Comparison of ENCODE assay signal across 8 mouse cellular contexts in genomic region chr2:27473911-27474310, GRCm38 (mm10). TPM values are rescaled to one million over a fixed set of nuclear protein-coding genes. Genes with fewer than 3 reads are reported as not detected.
DNase-seq lines count a peak whose midpoint lies in the region; ATAC-seq and TF ChIP-seq lines count a peak whose summit lies in the region.

No protein-coding gene starts in this region.

- H3K27ac ChIP-seq in heart, adult 2 months = no peak overlapping the region
- no peak overlapping the region for H3K27ac ChIP-seq in forebrain, embryonic 13.5 days
- no peak overlapping the region; the same call in 1 of the 2 replicates for H3K27ac ChIP-seq in liver, embryonic 14.5 days

- ATAC-seq in forebrain, embryonic 13.5 days = no peak
- ATAC-seq in liver, embryonic 14.5 days (ENCODE audit: insufficient read depth) = no peak

- intact Hi-C loops in heart, adult 2 months (cut with DNase I) = loop anchor here (2.0 kb wide), 1 partner anchor 41 kb away; the partner anchor contains the start of gene Wdr5
- intact Hi-C loops in heart, postnatal 10 days (cut with DNase I) = loop anchor here (2.0 kb wide), 1 partner anchor 65 kb away; no protein-coding TSS in a partner anchor

- peaks cover 11% of the 10 kb centered on the region for H3K79me2 ChIP-seq in heart, adult 2 months (replicated peaks; ENCODE audit: control insufficient read depth, insufficient read depth, low read length)

- peaks cover 27% of the 10 kb centered on the region for H3K4me1 ChIP-seq in heart, adult 2 months (ENCODE audit: control insufficient read depth, insufficient read depth, low read length)
- peaks cover 65% of the 10 kb centered on the region for H3K4me1 ChIP-seq in E14TG2a.4 (replicated peaks; ENCODE audit: low read depth, low read length)
- H3K4me1 ChIP-seq in forebrain, embryonic 13.5 days = peaks cover 63% of the 10 kb centered on the region
- H3K4me1 ChIP-seq in liver, embryonic 14.5 days (replicated peaks; ENCODE audit: control insufficient read depth in 2 of 2, insufficient read depth in 2 of 2, low read length in 1 of 2) = peaks cover 44 to 62% of the 10 kb centered on the region in 2 experiments

- DNase-seq in heart, adult 2 months = no peak
- no peak for DNase-seq in heart, postnatal 10 days
- no peak for DNase-seq in liver, embryonic 14.5 days (ENCODE audit: low read depth in 3 of 3, low spot score in 3 of 3)
- no peak for DNase-seq in ovary, postnatal 10 days (ENCODE audit: low spot score)
- no peak for DNase-seq in natural killer cell, adult 2 months (ENCODE audit: low spot score in 2 of 2)
- DNase-seq in cerebellum, adult 11 months = no peak

- no peaks in the 10 kb centered on the region for H3K9me3 ChIP-seq in E14TG2a.4 (ENCODE audit: low read length)
- no peaks in the 10 kb centered on the region for H3K9me3 ChIP-seq in forebrain, embryonic 13.5 days (replicated peaks)
- no peaks in the 10 kb centered on the region for H3K9me3 ChIP-seq in liver, embryonic 14.5 days (ENCODE audit: control insufficient read depth, low read length)

- TF ChIP-seq EP300 in heart, adult 2 months (IDR thresholded peaks at IDR 0.05; ENCODE audit: insufficient read depth, low read depth, low read length) = no peak
- no peak for TF ChIP-seq EP300 in liver, embryonic 14.5 days (IDR thresholded peaks at IDR 0.05; ENCODE audit: low read depth)

- H3K4me3 ChIP-seq in heart, adult 2 months = no peak overlapping the region; the same call in 1 of the 2 replicates
- peak overlapping the region; percentile 99 for H3K4me3 ChIP-seq in E14TG2a.4 (replicated peaks; ENCODE audit: low read length)
- H3K4me3 ChIP-seq in forebrain, embryonic 13.5 days = peak overlapping the region; percentile 99
- peak overlapping the region; percentile 84 for H3K4me3 ChIP-seq in liver, embryonic 14.5 days (ENCODE audit: insufficient read depth in 1 of 2, low read depth in 2 of 2, low read length in 2 of 2)

- H3K4me2 ChIP-seq in forebrain, embryonic 13.5 days = peak overlapping the region; percentile 97
- peak overlapping the region; percentile 73 for H3K4me2 ChIP-seq in liver, embryonic 14.5 days (ENCODE audit: low read depth)

- no peaks in the 10 kb centered on the region; the same call in 1 of the 2 replicates for H3K27me3 ChIP-seq in heart, adult 2 months (ENCODE audit: control insufficient read depth, insufficient read depth, low read length)
- H3K27me3 ChIP-seq in E14TG2a.4 (ENCODE audit: insufficient read depth, low read length) = no peaks in the 10 kb centered on the region
- no peaks in the 10 kb centered on the region for H3K27me3 ChIP-seq in forebrain, embryonic 13.5 days
- no peaks in the 10 kb centered on the region for H3K27me3 ChIP-seq in liver, embryonic 14.5 days (ENCODE audit: control insufficient read depth, insufficient read depth, low read length)

- no peak for TF ChIP-seq POLR2A in heart, adult 2 months (IDR thresholded peaks at IDR 0.05; ENCODE audit: insufficient read depth, low read depth, low read length)

- no peaks in the 10 kb centered on the region; the same call in 1 of the 2 replicates for H3K36me3 ChIP-seq in heart, adult 2 months (ENCODE audit: control insufficient read depth, insufficient read depth, low read length)
- H3K36me3 ChIP-seq in E14TG2a.4 (ENCODE audit: insufficient read depth, low read length) = peaks cover 52% of the 10 kb centered on the region
- H3K36me3 ChIP-seq in forebrain, embryonic 13.5 days (ENCODE audit: poor library complexity, severe bottlenecking) = peaks cover 18% of the 10 kb centered on the region; the same call in 1 of the 2 replicates
- no peaks in the 10 kb centered on the region for H3K36me3 ChIP-seq in liver, embryonic 14.5 days (replicated peaks; ENCODE audit: control insufficient read depth, insufficient read depth, low read depth)

- WGBS in heart, adult 2 months = 21% methylated on average over 4 of the region's 4 CpGs
- 27% methylated on average over 4 of the region's 4 CpGs for WGBS in forebrain, embryonic 13.5 days
- 51% methylated on average over 4 of the region's 4 CpGs for WGBS in liver, embryonic 14.5 days (ENCODE audit: insufficient replicate concordance)

- H3K9ac ChIP-seq in heart, adult 2 months (ENCODE audit: low read depth, low read length) = peak overlapping the region; percentile 30
- H3K9ac ChIP-seq in forebrain, embryonic 13.5 days = peak overlapping the region; percentile 98
- H3K9ac ChIP-seq in liver, embryonic 14.5 days (replicated peaks) = peak overlapping the region; percentile 79

- TF ChIP-seq CTCF in heart, adult 2 months (IDR thresholded peaks at IDR 0.05) = no peak
- no peak for TF ChIP-seq CTCF in E14TG2a.4 (conservative IDR thresholded peaks at IDR 0.05; ENCODE audit: low read length)
- no peak for TF ChIP-seq CTCF in liver, embryonic 14.5 days (IDR thresholded peaks at IDR 0.05; ENCODE audit: low read depth)

RNA-seq across cellular contexts. Expression of gene Brd3os, which starts 31.8 kb away (rescaled TPM):
- total RNA-seq in heart, adult 2 months (2021) = under 1 TPM; 0.65 to 0.98 TPM
- 3.9 TPM in 2 replicates for polyA plus RNA-seq in heart, adult 2 months (2012; rRNA removed)
- total RNA-seq in heart, postnatal 10 days (2021) = 1 to 10 TPM; 1.1 to 2.1 TPM
- 19.3 and 25.1 TPM in 2 replicates for polyA plus RNA-seq in forebrain, embryonic 13.5 days (2015; fragmentation: Nextera tagmentation; extraction: Ambion mirVana)
- polyA plus RNA-seq in liver, embryonic 14.5 days (2012; rRNA removed) = 0.29 and 0.39 TPM in 2 replicates
- polyA plus RNA-seq in liver, embryonic 14.5 days (2014; fragmentation: Nextera tagmentation; extraction: Ambion mirVana) = 0.33 and 0.44 TPM in 2 replicates

RNA-seq across cellular contexts. Expression of gene Brd3, which starts 33.6 kb away (rescaled TPM):
- total RNA-seq in heart, adult 2 months (2021) = 10 to 100 TPM; 27.0 to 28.7 TPM
- polyA plus RNA-seq in heart, adult 2 months (2012; rRNA removed) = 12.5 and 13.1 TPM in 2 replicates
- 10 to 100 TPM; 42.6 to 53.0 TPM for total RNA-seq in heart, postnatal 10 days (2021)
- polyA plus RNA-seq in forebrain, embryonic 13.5 days (2015; fragmentation: Nextera tagmentation; extraction: Ambion mirVana) = 140 and 149 TPM in 2 replicates
- polyA plus RNA-seq in liver, embryonic 14.5 days (2012; rRNA removed) = 7.4 and 9.5 TPM in 2 replicates
- 24.4 and 27.2 TPM in 2 replicates for polyA plus RNA-seq in liver, embryonic 14.5 days (2014; fragmentation: Nextera tagmentation; extraction: Ambion mirVana)

RNA-seq across cellular contexts. Expression of gene Wdr5, which starts 41.0 kb away (rescaled TPM):
- 10 to 100 TPM; 24.0 to 24.8 TPM for total RNA-seq in heart, adult 2 months (2021)
- 18.6 and 27.4 TPM in 2 replicates for polyA plus RNA-seq in heart, adult 2 months (2012; rRNA removed)
- total RNA-seq in heart, postnatal 10 days (2021) = 10 to 100 TPM; 25.4 to 28.5 TPM
- polyA plus RNA-seq in forebrain, embryonic 13.5 days (2015; fragmentation: Nextera tagmentation; extraction: Ambion mirVana) = 54.0 and 59.1 TPM in 2 replicates
- 19.7 and 24.4 TPM in 2 replicates for polyA plus RNA-seq in liver, embryonic 14.5 days (2012; rRNA removed)
- 23.6 and 27.4 TPM in 2 replicates for polyA plus RNA-seq in liver, embryonic 14.5 days (2014; fragmentation: Nextera tagmentation; extraction: Ambion mirVana)

RNA-seq across cellular contexts. Expression of gene Vav2, which starts 47.1 kb away (rescaled TPM):
- total RNA-seq in heart, adult 2 months (2021) = 10 to 100 TPM; 11.3 to 12.5 TPM
- 11.9 and 16.9 TPM in 2 replicates for polyA plus RNA-seq in heart, adult 2 months (2012; rRNA removed)
- total RNA-seq in heart, postnatal 10 days (2021) = 10 to 100 TPM; 13.1 to 14.4 TPM
- polyA plus RNA-seq in forebrain, embryonic 13.5 days (2015; fragmentation: Nextera tagmentation; extraction: Ambion mirVana) = 8.7 and 8.8 TPM in 2 replicates
- 5.2 and 5.8 TPM in 2 replicates for polyA plus RNA-seq in liver, embryonic 14.5 days (2012; rRNA removed)
- 2.8 and 3.0 TPM in 2 replicates for polyA plus RNA-seq in liver, embryonic 14.5 days (2014; fragmentation: Nextera tagmentation; extraction: Ambion mirVana)

Comparison
In these comparisons a context has a peak if more than half of its experiments do, and no peak if none do; other contexts are left out.
1. H3K9ac ChIP-seq: peak in every context shown above with its lines; median percentile 98 in forebrain, embryonic 13.5 days; 79 in liver, embryonic 14.5 days; 30 in heart, adult 2 months.